Mouse (Mus musculus): ENCODE measurements around the gene Gm10188. TPM values are rescaled to one million over a fixed set of nuclear protein-coding genes. Genes with fewer than 3 reads are reported as not detected.

The Gm10188 gene
- not detected for total RNA-seq (2023)

GRCm38 (mm10) chr1:132229667-132230066, at the start of gene Gm10188:
Gene Gm10188, minus strand, starts transcription at chr1:132229767.

DNA sequence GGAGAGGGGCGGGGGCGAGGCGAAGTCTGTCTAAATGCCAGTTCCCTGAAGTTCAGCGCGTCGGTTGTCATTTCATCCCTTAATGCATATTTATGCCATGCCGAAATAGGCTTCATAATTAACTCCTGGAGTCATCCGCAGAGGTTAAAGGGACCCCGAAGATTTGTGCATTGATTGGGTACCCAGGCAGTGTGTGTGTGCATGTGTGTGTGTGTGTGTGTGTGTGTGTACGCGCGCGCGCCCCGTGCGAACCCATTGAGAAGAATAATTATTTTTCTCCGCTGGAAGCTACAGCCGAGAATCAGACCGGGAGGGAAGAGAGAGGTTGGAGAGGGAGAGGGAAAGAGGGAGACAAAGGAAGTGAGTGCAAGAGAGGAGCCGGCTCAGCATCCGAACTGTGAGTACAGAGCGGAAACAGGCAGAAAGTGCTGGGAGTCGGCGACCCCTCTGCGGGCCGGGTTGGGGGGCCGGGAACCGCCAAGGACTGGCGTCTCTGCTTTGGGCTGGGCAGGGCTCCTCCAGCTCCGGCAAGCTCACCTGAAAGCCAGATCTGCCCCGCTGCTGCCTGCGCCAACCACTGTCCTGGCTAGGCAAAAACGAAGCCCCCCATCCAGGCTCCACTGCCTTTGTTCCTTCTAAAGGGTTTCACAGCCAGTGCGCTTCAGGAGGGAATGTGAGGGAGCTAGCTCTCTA, 38.3 kb downstream of the Gm10188 start, which contains the start of the genes Lemd1 and AC124108.1:
Lemd1 (plus strand) TSS at position 339 of the 693 bp plus-strand sequence.
AC124108.1 (plus strand) TSS at position 365 of the 693 bp plus-strand sequence.

Other genes with a start within 250 kb of the Gm10188 start
- gene Elk4, start 222.2 kb downstream of the Gm10188 start, total RNA-seq (2023), result 10 to 100 TPM; 81.0 to 87.4 TPM
- under 1 TPM in 1 of 2 experiments, not detected in 1; 0.68 TPM for gene Mfsd4a, start 161.7 kb downstream of the Gm10188 start, total RNA-seq (2023)
- gene Cdk18, start 90.1 kb downstream of the Gm10188 start, total RNA-seq (2023), result under 1 TPM; 0.39 to 0.49 TPM
- not detected for gene Lemd1, start 38.3 kb downstream of the Gm10188 start, total RNA-seq (2023)
- gene AC124108.1, start 38.3 kb downstream of the Gm10188 start, total RNA-seq (2023), result not detected
- not detected for gene Klhdc8a, start 68.9 kb upstream of the Gm10188 start, total RNA-seq (2023)
- 10 to 100 TPM; 34.8 to 55.8 TPM for gene Nuak2, start 86.4 kb upstream of the Gm10188 start, total RNA-seq (2023)
- 10 to 100 TPM in 1 of 2 experiments, 1 to 10 TPM in 1; 8.7 to 11.5 TPM for gene Tmcc2, start 161.5 kb upstream of the Gm10188 start, total RNA-seq (2023)
- 10 to 100 TPM; 36.8 to 39.6 TPM for gene Dstyk, start 187.8 kb upstream of the Gm10188 start, total RNA-seq (2023)
- gene Rbbp5, start 247.6 kb upstream of the Gm10188 start, total RNA-seq (2023), result 10 to 100 TPM; 36.3 to 36.4 TPM